Mouse (Mus musculus): ENCODE measurements at regions not wholly inside any gene's neighbourhood (a gene's known extent, or its start where the extent isn't known, plus 50 kb on each side); places are given as distances from the start of the nearest gene placed in this dataset.

DNA sequence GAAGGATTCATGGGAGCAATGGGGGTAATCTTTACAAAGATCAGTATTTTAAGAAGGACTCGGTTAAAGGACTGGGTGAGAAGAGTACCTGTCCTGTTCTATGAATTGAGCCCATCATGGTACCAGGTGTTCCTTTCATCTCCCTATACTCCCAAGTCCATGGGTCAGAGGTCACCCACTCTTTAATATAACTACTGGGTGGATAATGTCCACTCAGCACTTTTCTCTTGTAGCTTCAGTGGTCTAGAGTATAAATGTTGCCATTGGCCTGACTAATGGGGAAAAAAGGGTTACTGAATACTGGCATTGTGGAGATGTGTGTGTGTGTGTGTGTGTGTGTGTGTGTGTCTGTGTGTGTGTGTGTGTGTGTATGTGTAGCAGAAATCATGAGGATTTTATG lies 206.0 kb upstream of the Epha4 start:
- H3K4me1 ChIP-seq, result no peaks in the 10 kb centered on the region
- no peaks in the 10 kb centered on the region for H3K9me3 ChIP-seq (replicated peaks)
- WGBS, result 86% methylated on average over 1 of the region's 1 CpGs
- no peak overlapping the region for H3K9ac ChIP-seq
- no peak overlapping the region for H3K4me3 ChIP-seq (replicated peaks)
- H3K4me2 ChIP-seq, result no peak overlapping the region
- no peaks in the 10 kb centered on the region for H3K36me3 ChIP-seq
- ATAC-seq (replicated peaks; ENCODE audit: low FRiP score), result no peak
- H3K27ac ChIP-seq, result no peak overlapping the region
- H3K27me3 ChIP-seq, result no peaks in the 10 kb centered on the region

DNA sequence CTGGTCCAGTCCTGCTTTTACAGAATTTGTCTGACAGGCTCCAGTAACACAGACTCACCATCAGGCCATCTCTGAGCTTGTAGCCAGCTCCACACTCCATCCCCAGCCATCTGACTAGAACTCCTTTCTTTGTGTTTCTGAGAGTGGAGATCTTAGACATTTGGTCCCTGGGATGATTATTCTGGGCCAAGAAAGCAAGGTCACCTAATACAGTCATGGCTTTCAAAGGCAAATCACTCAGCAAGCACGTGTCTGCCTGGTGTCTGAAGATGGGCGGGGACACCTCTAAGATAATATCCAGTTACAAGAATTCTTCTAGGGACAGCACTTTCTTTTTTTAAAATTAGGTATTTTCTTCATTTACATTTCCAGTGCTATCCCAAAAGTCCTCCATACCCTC lies 198.1 kb upstream of the Epha4 start:
- H3K4me3 ChIP-seq (replicated peaks), result no peak overlapping the region
- WGBS, result 61% methylated on average over 2 of the region's 2 CpGs
- no peak overlapping the region for H3K9ac ChIP-seq
- H3K9me3 ChIP-seq (replicated peaks), result no peaks in the 10 kb centered on the region
- no peaks in the 10 kb centered on the region for H3K27me3 ChIP-seq
- H3K36me3 ChIP-seq, result no peaks in the 10 kb centered on the region
- ATAC-seq (replicated peaks; ENCODE audit: low FRiP score), result no peak
- no peaks in the 10 kb centered on the region for H3K4me1 ChIP-seq
- no peak overlapping the region for H3K27ac ChIP-seq
- H3K4me2 ChIP-seq, result no peak overlapping the region

DNA sequence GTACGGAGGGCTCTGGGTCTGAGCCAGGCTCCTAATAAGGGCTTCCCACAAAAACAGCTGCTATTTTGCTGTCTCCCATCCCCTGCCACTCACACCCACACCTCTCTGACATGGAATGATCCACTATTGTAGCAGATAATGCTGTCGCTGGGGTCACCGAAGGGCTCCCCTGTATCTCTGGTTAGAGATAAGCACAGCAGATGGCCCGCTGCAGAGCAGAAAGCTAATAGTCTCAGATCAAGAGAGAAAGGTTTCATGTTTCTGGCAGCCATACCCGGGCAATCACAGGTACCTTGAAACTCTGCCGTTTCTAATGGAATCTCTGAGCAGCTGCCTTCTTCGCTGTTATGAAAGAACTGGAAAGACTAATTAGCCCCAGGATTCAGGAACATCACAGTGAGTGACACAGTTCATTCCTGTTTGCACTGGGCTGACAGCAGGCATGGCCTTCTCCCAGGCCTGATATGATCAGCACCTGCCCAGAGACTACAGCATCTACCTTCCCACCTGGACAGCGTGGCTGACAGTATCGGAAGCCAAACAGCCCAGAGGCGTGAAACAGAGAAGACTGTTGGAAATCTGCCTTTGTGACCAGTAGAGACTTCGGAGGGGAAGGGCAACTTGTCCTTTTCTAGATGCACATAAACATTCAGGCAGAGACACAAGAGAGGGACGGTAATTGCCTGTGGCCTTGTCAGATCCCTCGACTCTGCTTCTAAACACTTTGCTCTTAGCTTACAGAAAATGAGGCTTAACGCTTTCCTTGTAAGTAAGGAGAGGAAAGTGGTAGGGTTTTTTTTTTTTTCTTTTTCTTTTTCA lies 193.5 kb upstream of the Epha4 start:
- ATAC-seq (replicated peaks; ENCODE audit: low FRiP score), result no peak
- WGBS, result 56% methylated on average over 14 of the region's 14 CpGs
- Histone ChIP-seq H3K27ac (no peak overlapping the region), H3K4me1 (no peaks in the 10 kb centered on the region), H3K9ac (no peak overlapping the region), H3K9me3 (replicated peaks) (no peaks in the 10 kb centered on the region), H3K4me2 (no peak overlapping the region), H3K4me3 (replicated peaks) (no peak overlapping the region), H3K27me3 (no peaks in the 10 kb centered on the region), H3K36me3 (no peaks in the 10 kb centered on the region)

DNA sequence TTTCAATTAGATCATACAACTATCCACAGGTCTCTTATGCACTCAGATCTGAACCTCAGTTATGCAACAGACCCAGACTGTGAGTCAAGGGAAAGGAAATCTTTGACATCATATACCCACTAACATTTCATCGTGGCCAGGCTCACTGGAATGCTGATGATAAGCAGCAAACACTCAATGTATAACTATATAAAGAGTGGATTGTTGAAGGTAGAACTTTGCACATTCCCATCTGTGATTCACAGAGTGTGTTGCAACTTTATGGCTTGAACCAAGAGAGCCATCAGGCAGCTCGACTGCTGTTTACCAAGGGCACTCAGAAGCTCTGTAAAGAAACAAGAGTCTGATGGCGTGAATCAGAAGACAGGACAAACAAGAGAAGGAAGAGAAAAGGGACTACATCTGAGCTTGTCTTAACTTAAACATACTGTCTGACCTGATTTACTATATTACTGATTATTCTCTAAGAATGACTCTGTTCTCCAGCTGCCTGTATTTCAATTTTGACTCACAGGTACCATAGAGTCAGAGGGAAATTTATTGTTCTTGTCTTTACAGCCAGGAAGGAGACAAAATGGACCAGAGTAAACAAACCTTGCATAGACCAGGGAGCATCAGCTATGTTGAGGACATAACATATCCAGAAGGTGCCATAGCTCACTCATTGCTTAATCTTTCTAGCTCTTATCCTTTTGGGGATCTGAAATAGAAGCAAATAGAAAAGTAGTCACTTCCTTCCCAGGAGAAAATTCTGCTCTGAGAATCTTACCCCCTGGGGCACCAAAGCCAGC lies 180.5 kb upstream of the Epha4 start:
- Histone ChIP-seq H3K9ac (no peak overlapping the region), H3K4me3 (replicated peaks) (no peak overlapping the region), H3K36me3 (no peaks in the 10 kb centered on the region), H3K4me1 (no peaks in the 10 kb centered on the region), H3K27ac (no peak overlapping the region), H3K4me2 (no peak overlapping the region), H3K27me3 (no peaks in the 10 kb centered on the region), H3K9me3 (replicated peaks) (no peaks in the 10 kb centered on the region)
- ATAC-seq (replicated peaks; ENCODE audit: low FRiP score), result no peak
- 65% methylated on average over 3 of the region's 3 CpGs for WGBS

DNA sequence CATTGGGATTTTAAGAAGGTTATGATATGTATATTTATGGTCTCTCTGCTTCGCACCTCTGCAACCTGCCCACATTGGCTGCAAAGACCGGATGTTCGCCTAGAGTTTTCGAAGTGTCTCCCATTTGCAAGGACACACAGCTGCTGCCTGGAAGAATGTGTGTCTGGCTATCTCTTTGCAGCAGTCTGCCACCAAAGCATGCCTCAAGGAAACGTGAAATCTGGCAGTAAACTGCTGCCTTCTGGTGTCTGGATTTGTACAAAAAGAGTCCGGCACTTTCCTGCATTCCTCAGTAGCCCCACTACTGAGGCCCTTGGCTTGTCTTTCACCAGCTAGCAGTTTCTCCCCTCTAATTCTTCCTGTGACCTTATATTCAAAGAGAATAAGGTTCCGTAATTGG lies 148.5 kb upstream of the Epha4 start:
- ATAC-seq (replicated peaks; ENCODE audit: low FRiP score), result no peak
- WGBS, result 75% methylated on average over 7 of the region's 7 CpGs
- no peak overlapping the region for H3K4me2 ChIP-seq
- no peaks in the 10 kb centered on the region for H3K9me3 ChIP-seq (replicated peaks)
- H3K27ac ChIP-seq, result no peak overlapping the region
- no peak overlapping the region for H3K9ac ChIP-seq
- no peaks in the 10 kb centered on the region for H3K4me1 ChIP-seq
- no peaks in the 10 kb centered on the region for H3K27me3 ChIP-seq
- no peaks in the 10 kb centered on the region for H3K36me3 ChIP-seq
- H3K4me3 ChIP-seq (replicated peaks), result no peak overlapping the region

DNA sequence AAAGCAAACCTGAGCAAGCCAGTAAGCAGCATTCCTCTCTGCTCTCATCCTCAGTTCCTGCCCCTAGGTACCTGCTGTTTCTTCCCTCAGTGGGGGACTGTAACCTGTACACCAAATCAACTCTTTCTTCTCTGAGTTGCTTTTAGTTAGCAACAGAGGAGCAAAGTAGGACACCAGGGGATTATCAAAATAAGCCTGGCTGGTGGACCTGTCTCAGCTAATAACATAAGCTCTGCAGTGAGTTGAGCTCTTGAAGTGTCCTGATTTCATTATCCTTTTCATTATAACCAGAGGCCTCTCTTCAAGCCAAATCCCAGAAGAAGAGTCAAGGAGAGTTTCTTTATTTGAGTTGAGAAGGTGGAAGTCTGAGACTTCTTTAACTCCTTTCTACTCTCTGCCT lies 145.5 kb upstream of the Epha4 start:
- Histone ChIP-seq H3K4me2 (no peak overlapping the region), H3K36me3 (no peaks in the 10 kb centered on the region), H3K27ac (no peak overlapping the region), H3K4me1 (no peaks in the 10 kb centered on the region), H3K9ac (no peak overlapping the region), H3K9me3 (replicated peaks) (no peaks in the 10 kb centered on the region), H3K4me3 (replicated peaks) (no peak overlapping the region), H3K27me3 (no peaks in the 10 kb centered on the region)
- ATAC-seq (replicated peaks; ENCODE audit: low FRiP score), result no peak

DNA sequence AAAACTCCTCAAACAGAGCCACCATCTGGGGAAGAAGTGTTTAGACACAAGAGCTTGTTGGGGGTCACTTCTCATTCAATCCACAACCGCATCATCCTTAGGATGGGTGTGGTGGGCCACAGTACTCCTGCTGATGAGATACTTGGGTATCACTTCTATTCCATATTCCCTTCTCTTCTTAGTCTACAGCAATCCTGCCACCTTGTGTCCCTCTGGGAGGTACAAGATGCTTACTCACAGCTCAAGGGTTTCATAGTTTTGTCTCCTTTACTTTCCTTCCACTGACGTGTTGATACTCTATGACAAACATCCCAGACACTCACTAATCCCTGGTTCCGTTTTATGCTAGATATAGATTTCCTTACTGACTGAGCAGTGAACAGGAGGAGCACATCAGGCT lies 122.1 kb upstream of the Epha4 start:
- no peak for ATAC-seq (replicated peaks; ENCODE audit: low FRiP score)
- no peaks in the 10 kb centered on the region for H3K27me3 ChIP-seq
- WGBS, result 89% methylated on average over 3 of the region's 3 CpGs

DNA sequence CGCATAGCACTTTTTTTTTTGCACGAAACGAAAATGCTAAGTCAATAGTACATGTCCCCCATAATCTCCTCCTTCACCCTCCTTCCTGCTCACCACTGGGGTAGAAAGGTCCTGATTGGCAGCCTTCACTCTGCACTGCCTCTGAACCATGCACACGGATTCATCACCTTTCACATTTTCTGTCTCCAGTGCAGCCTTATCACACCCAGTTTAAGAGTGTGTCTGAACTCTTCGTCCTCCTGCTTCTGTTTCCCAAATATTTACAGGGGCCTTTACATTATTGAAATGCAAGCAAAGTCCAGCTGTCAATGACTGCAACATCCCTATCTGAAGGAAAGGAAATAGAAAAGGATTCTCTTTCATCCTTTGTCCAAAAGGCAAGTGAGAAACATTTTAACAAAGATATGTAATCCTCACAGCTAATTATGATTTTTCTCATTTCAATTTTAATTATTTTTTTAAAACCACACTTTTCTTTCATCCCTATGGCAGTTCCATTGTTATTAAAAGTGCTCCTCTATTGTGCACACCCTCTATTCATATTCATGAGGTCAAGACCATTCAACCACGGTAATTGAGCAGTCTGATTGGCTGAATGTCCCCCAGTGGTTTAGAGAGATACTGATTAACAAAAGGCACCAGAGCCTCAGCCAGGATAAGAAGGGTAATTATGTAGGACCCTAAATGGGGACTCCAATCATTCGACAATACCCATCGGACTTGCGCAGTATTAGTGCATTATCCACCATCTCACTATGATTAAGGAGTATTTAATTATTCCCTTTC lies 114.8 kb upstream of the Epha4 start:
- Histone ChIP-seq H3K4me1 (0 out of 2 replicates have a peak, but pooled peaks cover 1% of the 10 kb centered on the region), H3K27me3 (no peaks in the 10 kb centered on the region), H3K27ac (no peak overlapping the region), H3K9ac (no peak overlapping the region), H3K36me3 (no peaks in the 10 kb centered on the region), H3K4me2 (no peak overlapping the region), H3K9me3 (replicated peaks) (no peaks in the 10 kb centered on the region), H3K4me3 (replicated peaks) (no peak overlapping the region)
- ATAC-seq (replicated peaks; ENCODE audit: low FRiP score), result no peak
- 43% methylated on average over 9 of the region's 9 CpGs for WGBS

More for the DNA sequence above, 122.1 kb upstream of the Epha4 start:
- H3K4me1 ChIP-seq, result 0 out of 2 replicates have a peak, but pooled peaks cover 2% of the 10 kb centered on the region
- H3K9me3 ChIP-seq (replicated peaks), result no peaks in the 10 kb centered on the region
- H3K4me2 ChIP-seq, result no peak overlapping the region
- H3K27ac ChIP-seq, result no peak overlapping the region
- H3K9ac ChIP-seq, result no peak overlapping the region
- no peak overlapping the region for H3K4me3 ChIP-seq (replicated peaks)
- H3K36me3 ChIP-seq, result no peaks in the 10 kb centered on the region

DNA sequence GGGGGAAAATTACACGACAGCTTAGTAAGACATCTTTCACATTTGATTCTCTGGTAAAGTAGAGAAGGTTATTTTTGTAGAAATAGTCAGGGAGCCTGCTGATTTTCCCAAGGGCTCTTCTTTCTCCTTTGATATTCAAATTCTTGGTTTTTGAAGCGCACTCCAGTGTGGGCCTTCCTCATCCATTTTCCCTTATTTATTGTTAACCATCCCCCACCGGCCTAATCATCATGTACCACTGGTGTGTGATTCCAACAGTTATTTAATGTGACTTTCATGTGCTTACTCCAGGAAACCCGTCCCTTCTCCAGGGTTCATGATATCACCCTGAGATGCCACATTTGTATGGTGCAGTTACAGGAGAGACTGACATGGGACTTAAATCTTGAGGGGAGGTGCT lies 114.0 kb upstream of the Epha4 start:
- Histone ChIP-seq H3K36me3 (no peaks in the 10 kb centered on the region), H3K4me1 (no peaks in the 10 kb centered on the region), H3K4me2 (no peak overlapping the region), H3K27ac (no peak overlapping the region), H3K9me3 (replicated peaks) (no peaks in the 10 kb centered on the region), H3K4me3 (replicated peaks) (no peak overlapping the region), H3K9ac (no peak overlapping the region), H3K27me3 (no peaks in the 10 kb centered on the region)
- no peak for ATAC-seq (replicated peaks; ENCODE audit: low FRiP score)
- whole genome bisulfite sequencing, result 65% methylated on average over 4 of the region's 4 CpGs

DNA sequence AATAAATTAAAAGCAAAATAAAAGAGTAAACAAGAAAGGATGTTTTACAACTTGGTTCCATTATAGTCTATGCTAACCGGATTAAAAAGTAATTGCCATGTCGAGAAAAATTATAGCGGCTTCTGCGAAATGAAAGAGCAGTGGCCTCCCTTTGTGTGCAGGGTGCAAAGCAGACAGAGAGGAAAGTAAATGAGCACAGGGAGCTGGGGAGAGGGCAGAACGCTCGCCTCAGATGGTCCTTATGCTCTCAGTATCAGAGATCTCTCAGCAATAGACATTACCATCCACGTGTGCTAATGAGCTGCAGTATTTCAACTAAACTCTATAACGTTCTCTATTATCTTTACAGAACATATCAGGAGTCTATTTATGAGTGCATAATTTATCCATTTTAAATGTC lies 102.6 kb upstream of the Epha4 start:
- Histone ChIP-seq H3K27ac (no peak overlapping the region), H3K4me1 (no peaks in the 10 kb centered on the region), H3K4me2 (no peak overlapping the region), H3K36me3 (no peaks in the 10 kb centered on the region), H3K9me3 (replicated peaks) (no peaks in the 10 kb centered on the region), H3K9ac (no peak overlapping the region), H3K27me3 (no peaks in the 10 kb centered on the region), H3K4me3 (replicated peaks) (no peak overlapping the region)
- 49% methylated on average over 8 of the region's 8 CpGs for WGBS
- ATAC-seq (replicated peaks; ENCODE audit: low FRiP score), result no peak

DNA sequence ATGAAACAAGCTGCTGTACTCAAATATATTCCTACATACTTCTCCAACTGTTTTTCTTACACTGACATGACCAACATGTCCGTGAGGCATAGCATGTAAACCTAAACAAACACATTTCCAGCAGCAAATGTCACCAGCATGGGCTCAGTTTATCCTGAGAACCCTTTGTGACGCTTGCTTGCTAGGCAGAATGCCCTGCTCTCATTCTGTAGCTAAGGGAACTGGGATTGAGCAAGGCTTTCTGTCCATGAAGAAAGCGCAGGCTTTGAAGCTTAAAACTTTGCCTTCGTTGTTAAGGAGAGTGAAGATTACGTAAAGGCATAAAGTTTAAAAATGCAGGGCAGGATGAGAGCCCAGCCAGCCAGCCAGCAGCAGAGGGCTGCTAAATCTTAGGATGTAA lies 85.6 kb upstream of the Epha4 start:
- H3K4me3 ChIP-seq (replicated peaks), result no peak overlapping the region
- no peak overlapping the region for H3K27ac ChIP-seq
- ATAC-seq (replicated peaks; ENCODE audit: low FRiP score), result no peak
- no peak overlapping the region for H3K9ac ChIP-seq
- H3K9me3 ChIP-seq (replicated peaks), result no peaks in the 10 kb centered on the region
- WGBS, result 59% methylated on average over 5 of the region's 5 CpGs
- H3K36me3 ChIP-seq, result no peaks in the 10 kb centered on the region
- H3K27me3 ChIP-seq, result no peaks in the 10 kb centered on the region
- H3K4me1 ChIP-seq, result no peaks in the 10 kb centered on the region
- no peak overlapping the region for H3K4me2 ChIP-seq

DNA sequence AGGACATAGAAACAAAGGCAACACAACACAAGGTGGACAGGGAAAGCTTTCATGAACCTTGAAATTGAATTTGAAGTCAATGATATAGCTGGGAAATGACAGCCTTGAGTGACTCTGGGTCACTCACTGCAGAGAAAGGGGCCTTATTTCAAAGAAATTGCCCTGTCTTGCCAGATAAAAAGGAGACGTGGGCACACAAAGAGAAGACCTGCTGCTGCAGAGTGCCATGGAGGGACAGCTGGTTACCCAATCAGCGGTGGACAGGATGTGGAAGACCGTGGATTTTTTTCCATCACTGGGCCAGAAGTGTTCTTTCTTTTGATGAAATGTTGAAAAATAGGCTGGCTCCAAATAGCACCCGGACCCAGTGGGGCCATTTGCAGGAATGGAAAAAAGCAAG lies 77.8 kb upstream of the Epha4 start:
- Histone ChIP-seq H3K4me1 (no peaks in the 10 kb centered on the region), H3K27me3 (no peaks in the 10 kb centered on the region), H3K9ac (no peak overlapping the region), H3K27ac (no peak overlapping the region), H3K4me3 (replicated peaks) (no peak overlapping the region), H3K9me3 (replicated peaks) (no peaks in the 10 kb centered on the region), H3K36me3 (no peaks in the 10 kb centered on the region), H3K4me2 (no peak overlapping the region)
- WGBS, result 85% methylated on average over 4 of the region's 4 CpGs
- ATAC-seq (replicated peaks; ENCODE audit: low FRiP score), result no peak

Measured in kidney, embryonic 15.5 days (tissue).